Mouse (Mus musculus) cortical plate, adult 2 months (tissue): ENCODE results near the gene Selenof.

Experiments
- CTCF ChIP-seq: fragments of 200-500 bp; IDR thresholded peaks from 2 replicates; pipeline ENCODE4 v1.5.1; 2011; ENCODE audit warnings: mild to moderate bottlenecking, control low read depth, low read length; ENCODE audit not compliant: insufficient read depth; ENCODE audit errors: extremely low read depth
- POLR2A ChIP-seq: fragments of 200-500 bp; IDR thresholded peaks from 2 replicates; pipeline ENCODE4 v1.6.1; 2011; ENCODE audit warnings: mild to moderate bottlenecking, low read length, control low read depth; ENCODE audit not compliant: insufficient read depth; ENCODE audit errors: extremely low read depth

DNA sequence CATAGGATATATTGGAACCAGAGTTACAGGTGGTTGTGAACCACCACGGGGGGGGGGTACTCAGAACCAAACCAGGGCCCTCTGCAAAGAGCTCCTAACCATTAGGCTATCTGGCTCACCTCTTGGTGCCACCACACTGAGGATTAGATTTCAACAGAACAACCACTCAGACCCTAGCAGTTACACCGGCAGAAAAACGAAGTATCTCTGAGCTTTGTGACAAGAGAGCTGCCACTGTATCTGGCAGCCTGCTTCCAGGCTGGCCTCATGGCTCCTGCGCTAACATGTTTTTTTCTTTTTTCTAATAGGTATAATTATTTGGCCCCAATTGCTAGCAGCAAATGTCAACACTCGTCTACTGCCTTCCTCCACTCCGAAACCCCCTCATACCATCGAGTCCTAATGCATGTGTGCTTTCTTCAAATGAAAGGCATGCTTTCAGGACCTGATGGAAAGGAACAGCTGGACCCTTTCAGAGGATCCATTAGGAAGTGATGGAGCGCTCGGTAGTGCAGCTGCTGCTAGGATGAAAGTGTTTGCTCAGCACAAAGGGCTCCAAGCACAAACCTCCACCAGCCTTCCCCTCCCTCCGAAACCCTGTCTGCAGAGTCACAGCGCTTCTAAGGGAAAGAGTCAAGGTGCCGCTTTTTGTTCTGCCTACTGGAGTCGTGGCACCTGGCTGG lies 53.0 kb downstream of the Selenof start:
- TF ChIP-seq CTCF (no peak), POLR2A (no peak)
